Mouse (Mus musculus) right cerebral cortex, postnatal 4 days (tissue): ENCODE measurements at regions not wholly inside any gene's neighbourhood (a gene's known extent, or its start where the extent isn't known, plus 50 kb on each side); places are given as distances from the start of the nearest gene placed in this dataset.

Source experiments
- DNase-seq: peaks from one replicate; pipeline ENCODE4 v3.0.0-alpha.2; 2022

- no peak for DNase-seq
Measured at GRCm38 (mm10) chr10:99538639-99539038, 220.8 kb downstream of the Csl start.

GRCm38 (mm10) chr10:99552373-99552772 lies 207.1 kb downstream of the Csl start:
- DNase-seq: no peak

GRCm38 (mm10) chr10:99552836-99553540 lies 206.5 kb downstream of the Csl start:
- no peak for DNase-seq

GRCm38 (mm10) chr10:99555021-99555420 lies 204.4 kb downstream of the Csl start:
- DNase-seq: no peak

- no peak for DNase-seq
Measured at GRCm38 (mm10) chr10:99555658-99556352, 203.7 kb downstream of the Csl start.

GRCm38 (mm10) chr10:99556353-99557036 lies 203.0 kb downstream of the Csl start:
- DNase-seq: no peak

- no peak for DNase-seq
Measured at GRCm38 (mm10) chr10:99558656-99559055, 200.8 kb downstream of the Csl start.

- no peak for DNase-seq
Measured at GRCm38 (mm10) chr10:99561166-99561818, 198.2 kb downstream of the Csl start.

- DNase-seq: no peak
Measured at GRCm38 (mm10) chr10:99564605-99565004, 194.9 kb downstream of the Csl start.

GRCm38 (mm10) chr10:99568424-99568823 lies 191.0 kb downstream of the Csl start:
- DNase-seq: no peak

GRCm38 (mm10) chr10:99570190-99570589 lies 189.3 kb downstream of the Csl start:
- DNase-seq: no peak

GRCm38 (mm10) chr10:99573997-99574396 lies 185.5 kb downstream of the Csl start:
- no peak for DNase-seq

- no peak for DNase-seq
Measured at GRCm38 (mm10) chr10:99575294-99575693, 184.2 kb downstream of the Csl start.

- DNase-seq: no peak
Measured at GRCm38 (mm10) chr10:99576301-99576700, 183.2 kb downstream of the Csl start.

- peak; percentile 34 for DNase-seq
Measured at GRCm38 (mm10) chr10:99577041-99577681, 182.3 kb downstream of the Csl start.

GRCm38 (mm10) chr10:99578366-99578765 lies 181.1 kb downstream of the Csl start:
- no peak for DNase-seq

- no peak for DNase-seq
Measured at GRCm38 (mm10) chr10:99580191-99580590, 179.3 kb downstream of the Csl start.

GRCm38 (mm10) chr10:99581074-99581473 lies 178.4 kb downstream of the Csl start:
- no peak for DNase-seq

GRCm38 (mm10) chr10:99584855-99585254 lies 174.6 kb downstream of the Csl start:
- DNase-seq: no peak

GRCm38 (mm10) chr10:99592220-99592619 lies 167.2 kb downstream of the Csl start:
- peak; percentile 19 for DNase-seq

- no peak for DNase-seq
Measured at GRCm38 (mm10) chr10:99595659-99596058, 163.8 kb downstream of the Csl start.
